15 mouse cellular contexts compared by ENCODE assay signal in the genomic region with DNA sequence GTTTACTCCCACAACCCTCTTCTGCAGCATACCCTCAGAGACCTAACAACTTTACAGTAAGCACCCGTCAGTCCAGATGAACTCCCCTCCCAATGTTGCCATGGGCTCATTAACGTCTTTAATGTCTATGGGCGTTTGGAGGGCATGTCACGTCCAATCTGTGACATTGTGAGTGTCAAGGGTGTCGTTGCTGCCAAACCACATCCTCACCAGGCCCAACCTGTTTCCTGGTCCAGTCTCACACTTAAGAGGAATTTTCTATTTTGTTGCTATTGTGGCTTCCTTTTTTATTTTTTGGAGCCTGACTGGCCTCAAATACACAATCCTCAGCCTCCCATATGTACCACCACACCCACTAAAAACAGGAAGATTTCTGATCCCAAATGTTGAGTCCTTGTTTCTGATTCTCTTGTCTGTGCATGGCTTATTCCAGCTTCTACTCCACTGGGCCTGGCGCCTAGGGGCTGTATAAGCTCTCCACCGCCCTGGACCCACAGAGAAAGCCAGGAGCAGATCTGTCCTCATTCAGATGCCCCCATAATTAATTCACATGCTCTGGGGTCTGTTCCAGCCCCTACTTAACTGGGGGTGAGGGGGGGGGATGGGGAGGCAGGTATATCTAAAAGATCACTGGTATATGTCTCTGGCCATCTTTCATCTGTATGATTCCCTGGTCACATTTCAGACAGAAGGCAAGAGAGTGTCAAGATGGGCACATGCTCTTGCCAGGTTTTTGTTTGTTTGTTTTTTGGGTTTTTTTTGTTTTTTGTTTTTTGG. TPM values are rescaled to one million over a fixed set of nuclear protein-coding genes. Genes with fewer than 3 reads are reported as not detected.
DNase-seq lines count a peak whose midpoint lies in the region; ATAC-seq and TF ChIP-seq lines count a peak whose summit lies in the region.
"Had no signal": no experiment of that assay in that cellular context is flagged by ENCODE, and none has a peak within 500 bp of the region (broad histone marks: within the 10 kb centered on the region; RNA-seq: fewer than 3 reads in every experiment).

No protein-coding gene starts in this region.

- no peak overlapping the region for H3K27ac ChIP-seq in CH12.LX (ENCODE audit: insufficient read depth, low read depth)
- peak overlapping the region; percentile 95 for H3K27ac ChIP-seq in forebrain, embryonic 12.5 days
- H3K27ac ChIP-seq in hindbrain, embryonic 12.5 days = peak overlapping the region; percentile 88
- H3K27ac ChIP-seq in midbrain, embryonic 13.5 days = peak overlapping the region; percentile 92
- H3K27ac ChIP-seq in liver, embryonic 11.5 days (ENCODE audit: low read depth, low read length) = no peak overlapping the region
- H3K27ac ChIP-seq: limb, embryonic 15.5 days had no signal

- in situ Hi-C loops in CH12.LX (cut with MboI; ENCODE audit: low pct_ligation_motif_present, low pct_unique_long_range_greater_than_20kb, low sequenced_read_pairs) = no loop called here

- no peaks in the 10 kb centered on the region for H3K36me3 ChIP-seq in CH12.LX (replicated peaks in 1 of 2; ENCODE audit: control insufficient read depth in 1 of 2, insufficient read depth in 1 of 2, low read length in 1 of 2)
- H3K36me3 ChIP-seq in forebrain, embryonic 12.5 days (replicated peaks) = no peaks in the 10 kb centered on the region
- H3K36me3 ChIP-seq in hindbrain, embryonic 12.5 days = no peaks in the 10 kb centered on the region
- no peaks in the 10 kb centered on the region for H3K36me3 ChIP-seq in midbrain, embryonic 13.5 days
- no peaks in the 10 kb centered on the region for H3K36me3 ChIP-seq in liver, embryonic 11.5 days (ENCODE audit: control insufficient read depth, insufficient read depth, low read length)
- H3K36me3 ChIP-seq: limb, embryonic 15.5 days had no signal

- no peak overlapping the region for H3K4me3 ChIP-seq in CH12.LX (replicated peaks in 1 of 3; ENCODE audit: low read depth in 2 of 3, low read length in 2 of 3, poor library complexity in 1 of 3)
- no peak overlapping the region for H3K4me3 ChIP-seq in forebrain, embryonic 12.5 days (replicated peaks)
- H3K4me3 ChIP-seq in hindbrain, embryonic 12.5 days = no peak overlapping the region
- H3K4me3 ChIP-seq in midbrain, embryonic 13.5 days (replicated peaks) = no peak overlapping the region
- H3K4me3 ChIP-seq in liver, embryonic 11.5 days (ENCODE audit: low read depth, low read length) = no peak overlapping the region
- H3K4me3 ChIP-seq: limb, embryonic 15.5 days had no signal

- no peak for ATAC-seq in forebrain, embryonic 12.5 days (ENCODE audit: low FRiP score)
- ATAC-seq in hindbrain, embryonic 12.5 days (ENCODE audit: low FRiP score) = no peak
- ATAC-seq in midbrain, embryonic 13.5 days = no peak
- no peak for ATAC-seq in megakaryocyte-erythroid progenitor cell, adult 5-6 weeks (replicated peaks; ENCODE audit: low FRiP score, low TSS enrichment, poor library complexity, severe bottlenecking)
- ATAC-seq in liver, embryonic 11.5 days (replicated peaks; ENCODE audit: low FRiP score) = no peak

- TF ChIP-seq RAD21 in CH12.LX (IDR thresholded peaks at IDR 0.05; ENCODE audit: low read depth, low read length) = no peak

- DNase-seq in CH12.LX (ENCODE audit: extremely low read depth) = no peak
- DNase-seq in embryo, embryonic 9.5 days (ENCODE audit: extremely low spot score) = no peak
- DNase-seq in spleen, adult 18-20 months = no peak
- DNase-seq in liver, embryonic 11.5 days (ENCODE audit: low spot score) = no peak
- DNase-seq: adrenal gland, postnatal 36 days; kidney, adult 2 months; lung, embryonic 14.5 days had no signal

- H3K4me1 ChIP-seq in CH12.LX (ENCODE audit: control insufficient read depth in 1 of 2, insufficient read depth in 2 of 2) = peaks cover 1 to 3% of the 10 kb centered on the region in 2 experiments
- peaks cover 43% of the 10 kb centered on the region for H3K4me1 ChIP-seq in forebrain, embryonic 12.5 days
- H3K4me1 ChIP-seq in hindbrain, embryonic 12.5 days = peaks cover 24% of the 10 kb centered on the region
- H3K4me1 ChIP-seq in midbrain, embryonic 13.5 days (replicated peaks) = peaks cover 42% of the 10 kb centered on the region
- H3K4me1 ChIP-seq in liver, embryonic 11.5 days (replicated peaks; ENCODE audit: control insufficient read depth, insufficient read depth, low read length) = no peaks in the 10 kb centered on the region

- H3K9me3 ChIP-seq in CH12.LX (replicated peaks; ENCODE audit: low read length) = no peaks in the 10 kb centered on the region
- no peaks in the 10 kb centered on the region for H3K9me3 ChIP-seq in forebrain, embryonic 12.5 days
- H3K9me3 ChIP-seq in hindbrain, embryonic 12.5 days (replicated peaks) = no peaks in the 10 kb centered on the region
- H3K9me3 ChIP-seq in midbrain, embryonic 13.5 days = no peaks in the 10 kb centered on the region
- H3K9me3 ChIP-seq in liver, embryonic 11.5 days (ENCODE audit: control insufficient read depth, low read length) = no peaks in the 10 kb centered on the region
- H3K9me3 ChIP-seq: limb, embryonic 15.5 days had no signal

- no peak for TF ChIP-seq CTCF in CH12.LX (conservative IDR thresholded peaks at IDR 0.05 in 1 of 2, IDR thresholded peaks at IDR 0.05 in 1 of 2; ENCODE audit: low read depth in 2 of 2, low read length in 2 of 2)

- no peak for TF ChIP-seq EP300 in CH12.LX (IDR thresholded peaks at IDR 0.05; ENCODE audit: low read length)

- WGBS in forebrain, embryonic 12.5 days = 69% methylated on average over 7 of the region's 7 CpGs
- 67% methylated on average over 7 of the region's 7 CpGs for WGBS in hindbrain, embryonic 12.5 days
- 74% methylated on average over 7 of the region's 7 CpGs for WGBS in midbrain, embryonic 13.5 days
- WGBS in liver, embryonic 11.5 days = 49% methylated on average over 7 of the region's 7 CpGs

- H3K27me3 ChIP-seq in CH12.LX (replicated peaks) = peaks cover 24% of the 10 kb centered on the region
- peaks cover 15% of the 10 kb centered on the region; the same call in 1 of the 2 replicates for H3K27me3 ChIP-seq in forebrain, embryonic 12.5 days
- no peaks in the 10 kb centered on the region for H3K27me3 ChIP-seq in hindbrain, embryonic 12.5 days
- no peaks in the 10 kb centered on the region for H3K27me3 ChIP-seq in midbrain, embryonic 13.5 days
- H3K27me3 ChIP-seq in liver, embryonic 11.5 days (replicated peaks; ENCODE audit: control insufficient read depth, insufficient read depth, low read length) = peaks cover 12% of the 10 kb centered on the region

- H3K9ac ChIP-seq in CH12.LX (ENCODE audit: insufficient read depth, low read depth) = no peak overlapping the region
- H3K9ac ChIP-seq in forebrain, embryonic 12.5 days = no peak overlapping the region
- H3K9ac ChIP-seq in hindbrain, embryonic 12.5 days = no peak overlapping the region
- no peak overlapping the region for H3K9ac ChIP-seq in midbrain, embryonic 13.5 days (replicated peaks)
- no peak overlapping the region for H3K9ac ChIP-seq in liver, embryonic 11.5 days (ENCODE audit: low read depth, low read length)
- H3K9ac ChIP-seq: limb, embryonic 15.5 days; lung, embryonic 14.5 days had no signal

- dilution Hi-C loops in CH12.LX (cut with MboI; ENCODE audit: extremely low pct_ligation_motif_present, extremely low pct_unique_long_range_greater_than_20kb, low sequenced_read_pairs) = no loop called here

- no peak for TF ChIP-seq POLR2A in CH12.LX (IDR thresholded peaks at IDR 0.05; ENCODE audit: low read depth, low read length)

- H3K4me2 ChIP-seq in CH12.LX (ENCODE audit: insufficient read depth, low read depth, poor library complexity, severe bottlenecking) = no peak overlapping the region
- H3K4me2 ChIP-seq in forebrain, embryonic 12.5 days = no peak overlapping the region
- no peak overlapping the region for H3K4me2 ChIP-seq in hindbrain, embryonic 12.5 days (replicated peaks)
- H3K4me2 ChIP-seq in midbrain, embryonic 13.5 days (replicated peaks) = no peak overlapping the region
- H3K4me2 ChIP-seq in liver, embryonic 11.5 days = no peak overlapping the region
- H3K4me2 ChIP-seq: limb, embryonic 15.5 days; lung, embryonic 14.5 days had no signal

- no peaks in the 10 kb centered on the region for H3K79me2 ChIP-seq in CH12.LX (replicated peaks; ENCODE audit: control insufficient read depth, extremely low read depth, insufficient read depth, poor library complexity, severe bottlenecking)

TF ChIP-seq in CH12.LX, 34 proteins besides CTCF, POLR2A, EP300 and RAD21:
- TF ChIP-seq TCF12 (IDR thresholded peaks at IDR 0.05; ENCODE audit: low read depth, low read length) (no peak), JUN (IDR thresholded peaks at IDR 0.05; ENCODE audit: insufficient read depth, low read depth, low read length) (no peak), ZNF384 (IDR thresholded peaks at IDR 0.05; ENCODE audit: low read depth, low read length) (0 out of 2 replicates have a peak, but pooled peaks have one; percentile 35), SMC3 (IDR thresholded peaks at IDR 0.05; ENCODE audit: low read depth, low read length) (no peak), IRF4 (IDR thresholded peaks at IDR 0.05; ENCODE audit: low read depth, low read length) (no peak), POLR2AphosphoS2 (IDR thresholded peaks at IDR 0.05; ENCODE audit: low read depth, low read length) (no peak)

RNA-seq across cellular contexts. Expression of gene Il9r, which starts 43.0 kb away (rescaled TPM):
- total RNA-seq in CH12.LX (2012; rRNA removed) (16.8 and 20.0 TPM in 2 replicates), CH12.LX (2014; rRNA removed) (51.6 and 52.1 TPM in 2 replicates)
- 45.3 and 47.5 TPM in 2 replicates for polyA plus RNA-seq in CH12.LX (2012; ENCODE audit: insufficient read length, low read depth)
- not detected in 2 replicates for polyA plus RNA-seq in forebrain, embryonic 12.5 days (2016; fragmentation: Nextera tagmentation; extraction: Ambion mirVana)
- not detected in 2 replicates for polyA plus RNA-seq in hindbrain, embryonic 12.5 days (2016; fragmentation: Nextera tagmentation; extraction: Ambion mirVana)
- not detected in 2 replicates for polyA plus RNA-seq in midbrain, embryonic 13.5 days (2015; fragmentation: Nextera tagmentation; extraction: Ambion mirVana)
- total RNA-seq in megakaryocyte-erythroid progenitor cell, adult 5-6 weeks (2014; fragmentation: Nextera tagmentation) = not detected in 2 replicates
- total RNA-seq in megakaryocyte-erythroid progenitor cell, adult 5-6 weeks (2017) = 0.19 TPM in 1 of 2 replicates, not detected in the other
- polyA plus RNA-seq in liver, embryonic 11.5 days (2014; fragmentation: Nextera tagmentation; extraction: Ambion mirVana) = 0.53 and 0.62 TPM in 2 replicates
- total RNA-seq: heart, postnatal 25 days; left cerebral cortex, adult 8-10 months; megakaryocyte, adult 5-6 weeks had no signal
- polyA plus RNA-seq: lung, embryonic 14.5 days had no signal

RNA-seq across cellular contexts. Expression of gene Snrnp25, which starts 48.2 kb away (rescaled TPM):
- total RNA-seq in CH12.LX (2012; rRNA removed) (113 and 123 TPM in 2 replicates), CH12.LX (2014; rRNA removed) (162 and 208 TPM in 2 replicates)
- 106 and 131 TPM in 2 replicates for polyA plus RNA-seq in CH12.LX (2012; ENCODE audit: insufficient read length, low read depth)
- 61.4 and 62.7 TPM in 2 replicates for polyA plus RNA-seq in forebrain, embryonic 12.5 days (2016; fragmentation: Nextera tagmentation; extraction: Ambion mirVana)
- polyA plus RNA-seq in hindbrain, embryonic 12.5 days (2016; fragmentation: Nextera tagmentation; extraction: Ambion mirVana) = 52.8 and 55.1 TPM in 2 replicates
- 46.5 and 46.6 TPM in 2 replicates for polyA plus RNA-seq in midbrain, embryonic 13.5 days (2015; fragmentation: Nextera tagmentation; extraction: Ambion mirVana)
- 44.9 and 56.4 TPM in 2 replicates for total RNA-seq in megakaryocyte-erythroid progenitor cell, adult 5-6 weeks (2014; fragmentation: Nextera tagmentation)
- total RNA-seq in megakaryocyte-erythroid progenitor cell, adult 5-6 weeks (2017) = 42.0 and 59.1 TPM in 2 replicates
- polyA plus RNA-seq in liver, embryonic 11.5 days (2014; fragmentation: Nextera tagmentation; extraction: Ambion mirVana) = 96.7 and 114 TPM in 2 replicates

Comparison
In these comparisons a context has a peak if more than half of its experiments do, and no peak if none do; other contexts are left out.
1. H3K27ac ChIP-seq: peak in forebrain, embryonic 12.5 days (single experiment), hindbrain, embryonic 12.5 days (single experiment) and midbrain, embryonic 13.5 days (single experiment); none in CH12.LX (single experiment) and liver, embryonic 11.5 days (single experiment).
2. RNA of gene Il9r, which starts 43.0 kb away (polyA plus RNA-seq): 45.3 to 47.5 TPM in CH12.LX; 0.53 to 0.62 TPM in liver, embryonic 11.5 days, not detected in midbrain, embryonic 13.5 days, not detected in hindbrain, embryonic 12.5 days and not detected in forebrain, embryonic 12.5 days; every median in the first group is over 10 times any median in the second.